28 mouse cellular contexts compared by ENCODE assay signal in the genomic region with DNA sequence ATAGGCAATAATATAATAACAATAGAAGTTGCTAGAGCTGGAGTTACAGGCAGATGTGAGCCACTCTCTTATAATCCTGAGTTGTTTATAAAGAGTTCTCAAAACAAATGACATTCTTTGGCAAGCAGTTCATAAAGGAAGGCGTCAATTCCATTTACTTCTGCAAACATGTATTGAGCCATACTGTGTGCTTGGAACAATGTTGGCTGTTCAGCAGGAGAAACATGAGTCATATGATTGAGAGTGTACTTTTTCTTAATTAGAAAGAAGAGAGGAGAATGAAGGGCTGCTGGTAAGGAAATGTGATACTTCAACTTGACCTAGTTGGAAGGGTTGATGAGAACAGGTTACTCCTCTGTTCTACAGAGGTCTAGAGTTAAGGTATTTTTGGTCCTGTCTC. TPM values are rescaled to one million over a fixed set of nuclear protein-coding genes. Genes with fewer than 3 reads are reported as not detected.
A peak's percentile ranks its signal among the peaks of the same experiment; 100 is the strongest.
DNase-seq lines count a peak whose midpoint lies in the region; TF ChIP-seq lines count a peak whose summit lies in the region.
"Had no signal": no experiment of that assay in that cellular context is flagged by ENCODE, and none has a peak within 500 bp of the region (broad histone marks: within the 10 kb centered on the region; RNA-seq: fewer than 3 reads in every experiment).

No protein-coding gene starts in this region.

- peak overlapping the region; percentile 36; the same call in 1 of the 2 replicates for H3K27ac ChIP-seq in heart, adult 2 months
- H3K27ac ChIP-seq in embryonic fibroblast, embryonic 13.5 days (ENCODE audit: insufficient read depth, low read length) = peak overlapping the region; percentile 18; the same call in 1 of the 2 replicates
- H3K27ac ChIP-seq: embryonic facial prominence, embryonic 12.5 days; embryonic facial prominence, embryonic 15.5 days; forebrain, embryonic 12.5 days; forebrain, embryonic 15.5 days; heart, embryonic 15.5 days; hindbrain, embryonic 10.5 days; hindbrain, embryonic 13.5 days; intestine, embryonic 15.5 days had no signal

- no peak for TF ChIP-seq EP300 in heart, adult 2 months (IDR thresholded peaks at IDR 0.05; ENCODE audit: insufficient read depth, low read depth, low read length)

- no peak for TF ChIP-seq POLR2A in heart, adult 2 months (IDR thresholded peaks at IDR 0.05; ENCODE audit: insufficient read depth, low read depth, low read length)
- TF ChIP-seq POLR2A in embryonic fibroblast, embryonic 13.5 days (IDR thresholded peaks at IDR 0.05; ENCODE audit: low read depth, low read length) = no peak

- no peak for DNase-seq in heart, adult 2 months
- DNase-seq in heart, adult 11 months = no peak
- DNase-seq in lung, postnatal 25 days (ENCODE audit: low spot score) = peak; percentile 43
- no peak for DNase-seq in lung, postnatal 10 days
- peak; percentile 38 for DNase-seq in Muller cell, postnatal 12 days (ENCODE audit: inconsistent ontology term)
- DNase-seq in gastrocnemius, postnatal 10 days = no peak
- DNase-seq: adrenal gland, adult 2 months; adrenal gland, postnatal 14 days; cerebellum, adult 11 months; cerebellum, adult 2 months; cerebellum, adult 9-11 months; cerebellum, postnatal 25 days; gastrocnemius, postnatal 36 days; heart, postnatal 10 days; heart, postnatal 36 days had no signal

- TF ChIP-seq CTCF in heart, adult 2 months (IDR thresholded peaks at IDR 0.05) = no peak
- no peak for TF ChIP-seq CTCF in embryonic fibroblast, embryonic 13.5 days (IDR thresholded peaks at IDR 0.05; ENCODE audit: borderline replicate concordance, insufficient read depth, low read length)

- H3K27me3 ChIP-seq in heart, adult 2 months (ENCODE audit: control insufficient read depth, insufficient read depth, low read length) = no peaks in the 10 kb centered on the region
- H3K27me3 ChIP-seq: embryonic facial prominence, embryonic 15.5 days; forebrain, embryonic 15.5 days; intestine, embryonic 15.5 days had no signal

- no peaks in the 10 kb centered on the region for H3K36me3 ChIP-seq in heart, adult 2 months (ENCODE audit: control insufficient read depth, insufficient read depth, low read length)
- H3K36me3 ChIP-seq: embryonic facial prominence, embryonic 12.5 days; embryonic facial prominence, embryonic 15.5 days; forebrain, embryonic 12.5 days; forebrain, embryonic 15.5 days; heart, embryonic 12.5 days; heart, embryonic 15.5 days; hindbrain, embryonic 10.5 days; hindbrain, embryonic 13.5 days; intestine, embryonic 15.5 days had no signal

- peaks cover 2% of the 10 kb centered on the region; the same call in 1 of the 2 replicates for H3K4me1 ChIP-seq in heart, adult 2 months (ENCODE audit: control insufficient read depth, insufficient read depth, low read length)
- no peaks in the 10 kb centered on the region for H3K4me1 ChIP-seq in embryonic fibroblast, embryonic 13.5 days (ENCODE audit: control insufficient read depth, insufficient read depth, low read length)
- H3K4me1 ChIP-seq: embryonic facial prominence, embryonic 12.5 days; embryonic facial prominence, embryonic 15.5 days; forebrain, embryonic 12.5 days; forebrain, embryonic 15.5 days; heart, embryonic 12.5 days; heart, embryonic 15.5 days; hindbrain, embryonic 10.5 days; hindbrain, embryonic 13.5 days; intestine, embryonic 15.5 days had no signal

- intact Hi-C loops in heart, adult 2 months (cut with DNase I) = no loop called here

- WGBS in heart, adult 2 months = 49% methylated on average over 1 of the region's 1 CpGs

- no peak overlapping the region for H3K4me3 ChIP-seq in heart, adult 2 months
- H3K4me3 ChIP-seq in embryonic fibroblast, embryonic 13.5 days (ENCODE audit: insufficient read depth, low read length) = no peak overlapping the region
- H3K4me3 ChIP-seq: embryonic facial prominence, embryonic 12.5 days; embryonic facial prominence, embryonic 15.5 days; erythroblast, embryonic 14.5 days; forebrain, embryonic 12.5 days; forebrain, embryonic 15.5 days; heart, embryonic 12.5 days; heart, embryonic 15.5 days; hindbrain, embryonic 10.5 days; hindbrain, embryonic 13.5 days; intestine, embryonic 15.5 days had no signal

- no peak overlapping the region for H3K9ac ChIP-seq in heart, adult 2 months (ENCODE audit: low read depth, low read length)
- H3K9ac ChIP-seq: embryonic facial prominence, embryonic 12.5 days; embryonic facial prominence, embryonic 15.5 days; forebrain, embryonic 12.5 days; forebrain, embryonic 15.5 days; heart, embryonic 12.5 days; heart, embryonic 15.5 days; hindbrain, embryonic 13.5 days; intestine, embryonic 15.5 days had no signal

- H3K79me2 ChIP-seq in heart, adult 2 months (replicated peaks; ENCODE audit: control insufficient read depth, insufficient read depth, low read length) = no peaks in the 10 kb centered on the region

RNA-seq across cellular contexts. Expression of gene Nyx, which starts 16.7 kb away (rescaled TPM):
- total RNA-seq in heart, adult 2 months (2021) = under 1 TPM; 0.23 TPM
- 0.14 and 0.20 TPM in 2 replicates for polyA plus RNA-seq in heart, adult 2 months (2012; rRNA removed)
- not detected in 2 replicates for polyA plus RNA-seq in embryonic fibroblast, embryonic 13.5 days (2011; ENCODE audit: insufficient read length, low read depth, missing spikeins)
- total RNA-seq in gastrocnemius, postnatal 10 days (2021) = under 1 TPM; 0.07 to 0.16 TPM
- total RNA-seq: common myeloid progenitor, adult 5-6 weeks; gastrocnemius, postnatal 36 days; granulocyte monocyte progenitor cell, adult 5-6 weeks had no signal
- polyA plus RNA-seq: erythroblast, embryonic 14.5 days; intestine, embryonic 15.5 days had no signal

Comparison
In these comparisons a context has a peak if more than half of its experiments do, and no peak if none do; other contexts are left out.
1. DNase-seq: peak in lung, postnatal 25 days (single experiment) and Muller cell, postnatal 12 days (single experiment); none in heart, adult 2 months (0 of 2), heart, adult 11 months (single experiment), lung, postnatal 10 days (single experiment) and gastrocnemius, postnatal 10 days (single experiment).